ENCODE assay signal across 11 mouse cellular contexts in the genomic region with DNA sequence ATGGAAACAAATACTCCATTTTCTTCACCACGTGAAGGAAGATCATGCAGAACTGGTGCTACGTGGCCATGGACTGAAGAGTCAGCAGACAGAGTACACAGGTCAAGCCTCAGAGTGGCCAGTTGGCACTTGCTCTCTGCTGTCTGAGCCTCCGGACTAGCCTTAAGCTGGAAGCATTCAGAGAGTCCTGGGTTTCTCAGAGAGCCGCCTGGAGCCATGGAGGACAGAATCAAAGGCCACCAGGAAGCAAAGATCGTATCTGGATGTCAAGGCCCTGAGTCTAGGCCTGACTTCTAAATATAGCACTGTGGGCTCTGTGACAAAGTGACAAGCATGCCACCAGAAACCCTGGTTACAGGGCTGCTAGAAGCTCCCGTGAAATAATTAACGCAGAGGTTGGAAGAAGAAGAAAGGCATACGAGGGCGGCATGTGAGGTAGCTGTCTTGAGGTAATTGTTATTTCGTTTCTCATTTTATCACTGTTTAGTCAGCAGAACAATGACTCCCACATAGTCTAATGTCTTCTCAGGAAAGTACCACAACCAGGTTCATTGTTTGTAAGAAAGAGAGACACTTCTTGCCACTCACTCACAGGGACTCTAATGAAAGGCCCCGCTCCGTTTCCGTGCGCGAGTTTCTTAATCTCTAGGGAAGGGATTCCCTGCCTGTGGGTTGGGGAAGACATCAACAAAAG. TPM values are rescaled to one million over a fixed set of nuclear protein-coding genes. Genes with fewer than 3 reads are reported as not detected.
DNase-seq lines count a peak whose midpoint lies in the region; ATAC-seq and TF ChIP-seq lines count a peak whose summit lies in the region.
"Had no signal": no experiment of that assay in that cellular context is flagged by ENCODE, and none has a peak within 500 bp of the region (broad histone marks: within the 10 kb centered on the region; RNA-seq: fewer than 3 reads in every experiment).

No protein-coding gene starts in this region.

- TF ChIP-seq CTCF in intestine, postnatal 0 days (IDR thresholded peaks at IDR 0.05; ENCODE audit: low read depth) = no peak
- no peak for TF ChIP-seq CTCF in brain, embryonic 14.5 days (IDR thresholded peaks at IDR 0.05; ENCODE audit: borderline replicate concordance, extremely low read depth, insufficient read depth, insufficient read length)

- WGBS in intestine, postnatal 0 days = 71% methylated on average over 15 of the region's 15 CpGs
- WGBS in intestine, embryonic 16.5 days = 68% methylated on average over 15 of the region's 15 CpGs

- peak; percentile 87 for ATAC-seq in intestine, postnatal 0 days
- ATAC-seq in intestine, embryonic 16.5 days = no peak; the same call in 1 of the 2 replicates

- intact Hi-C loops in heart, postnatal 25 days (cut with DNase I) = no loop called here
- intact Hi-C loops in left cerebral cortex, postnatal 4 days (cut with DNase I) = no loop called here

- DNase-seq in heart, adult 11 months = peak; percentile 71
- no peak for DNase-seq in heart, postnatal 25 days (ENCODE audit: low spot score)
- DNase-seq in brain, embryonic 14.5 days (ENCODE audit: low read depth) = peak; percentile 33
- peak; percentile 60 for DNase-seq in kidney, postnatal 14 days
- DNase-seq in left cerebral cortex, postnatal 4 days = no peak
- no peak for DNase-seq in cerebellum, adult 18-20 months
- DNase-seq: B cell, adult 2 months; cerebellum, postnatal 36 days; thymus, postnatal 14 days had no signal

- H3K9me3 ChIP-seq in intestine, postnatal 0 days (ENCODE audit: control insufficient read depth) = no peaks in the 10 kb centered on the region
- H3K9me3 ChIP-seq in intestine, embryonic 16.5 days (ENCODE audit: control insufficient read depth, low read length) = no peaks in the 10 kb centered on the region

- TF ChIP-seq POLR2A in brain, embryonic 14.5 days (IDR thresholded peaks at IDR 0.05; ENCODE audit: borderline replicate concordance, extremely low read depth, insufficient read depth, insufficient read length, poor library complexity, severe bottlenecking) = no peak

- H3K36me3 ChIP-seq in intestine, postnatal 0 days (ENCODE audit: control insufficient read depth, insufficient read depth) = peaks cover 7% of the 10 kb centered on the region; the same call in 1 of the 2 replicates
- no peaks in the 10 kb centered on the region for H3K36me3 ChIP-seq in intestine, embryonic 16.5 days (ENCODE audit: control insufficient read depth, insufficient read depth, low read length)

- H3K4me2 ChIP-seq in intestine, postnatal 0 days (replicated peaks; ENCODE audit: low read depth) = no peak overlapping the region
- no peak overlapping the region for H3K4me2 ChIP-seq in intestine, embryonic 16.5 days (ENCODE audit: low read depth, low read length)

- no peak overlapping the region for H3K9ac ChIP-seq in intestine, postnatal 0 days (ENCODE audit: low read depth, low read length)
- no peak overlapping the region for H3K9ac ChIP-seq in intestine, embryonic 16.5 days (ENCODE audit: low read depth, low read length)

- H3K4me3 ChIP-seq in intestine, postnatal 0 days (ENCODE audit: low read depth, low read length) = no peak overlapping the region
- no peak overlapping the region for H3K4me3 ChIP-seq in intestine, embryonic 16.5 days (ENCODE audit: low read length)

- peak overlapping the region; percentile 60 for H3K27ac ChIP-seq in intestine, postnatal 0 days (ENCODE audit: low read depth, low read length)
- no peak overlapping the region for H3K27ac ChIP-seq in intestine, embryonic 16.5 days (ENCODE audit: low read length)

- no peaks in the 10 kb centered on the region for H3K27me3 ChIP-seq in intestine, postnatal 0 days (replicated peaks; ENCODE audit: control insufficient read depth, insufficient read depth, low read length)
- H3K27me3 ChIP-seq in intestine, embryonic 16.5 days (replicated peaks; ENCODE audit: control insufficient read depth, insufficient read depth, low read length) = no peaks in the 10 kb centered on the region

- H3K4me1 ChIP-seq in intestine, postnatal 0 days (replicated peaks; ENCODE audit: control insufficient read depth, insufficient read depth, low read length) = no peaks in the 10 kb centered on the region
- no peaks in the 10 kb centered on the region for H3K4me1 ChIP-seq in intestine, embryonic 16.5 days (ENCODE audit: control insufficient read depth, insufficient read depth, low read length)

RNA-seq across cellular contexts. Expression of a gene that starts 55.1 kb away (rescaled TPM):
- 1 to 10 TPM; 5.3 to 6.1 TPM for total RNA-seq in heart, postnatal 25 days (2021)
- polyA plus RNA-seq in intestine, postnatal 0 days (2015; fragmentation: Nextera tagmentation; extraction: Ambion mirVana) = 153 and 173 TPM in 2 replicates
- polyA plus RNA-seq in intestine, embryonic 16.5 days (2015; fragmentation: Nextera tagmentation; extraction: Ambion mirVana) = 139 and 156 TPM in 2 replicates
- polyA plus RNA-seq in brain, embryonic 14.5 days (2012; rRNA removed) = 11.2 and 11.7 TPM in 2 replicates
- 10 to 100 TPM; 15.0 to 16.6 TPM for total RNA-seq in left cerebral cortex, postnatal 4 days (2021)

Comparison
In these comparisons a context has a peak if more than half of its experiments do, and no peak if none do; other contexts are left out.
1. DNase-seq: peak in heart, adult 11 months (single experiment), brain, embryonic 14.5 days (single experiment) and kidney, postnatal 14 days (single experiment); none in heart, postnatal 25 days (single experiment), left cerebral cortex, postnatal 4 days (single experiment) and cerebellum, adult 18-20 months (0 of 2).
2. RNA of a gene that starts 55.1 kb away (polyA plus RNA-seq): 153 to 173 TPM in intestine, postnatal 0 days and 139 to 156 TPM in intestine, embryonic 16.5 days; 11.2 to 11.7 TPM in brain, embryonic 14.5 days; every median in the first group is over 10 times any median in the second.